Mouse (Mus musculus) neural tube, embryonic 14.5 days (tissue): ENCODE measurements around the gene Ttc19. TPM values are rescaled to one million over a fixed set of nuclear protein-coding genes. Genes with fewer than 3 reads are reported as not detected.
"Not testable (repeated sequence)": the region's sequence is repeated elsewhere in the genome, so short reads cannot be mapped to it uniquely, and the experiment has no call there.

Experiments used
- ATAC-seq: fragments of 200-750 bp; cut with Nextera tagmentation; 2 replicates; pipeline ENCODE4 v1.8.0; 2017; ENCODE audit warnings: low read depth, mild to moderate bottlenecking, moderate TSS enrichment, moderate library complexity
- H3K27ac ChIP-seq: fragments of 300-500 bp; sonication (generic); 2 replicates; pipeline ENCODE4 v1.5.1; 2014; ENCODE audit warnings: low read depth, mild to moderate bottlenecking, control low read depth, low read length, moderate library complexity, mixed read lengths
- H3K27me3 ChIP-seq: fragments of 300-500 bp; sonication (generic); 2 replicates; pipeline ENCODE4 v1.6.1; 2014; ENCODE audit warnings: low read length; ENCODE audit not compliant: control insufficient read depth, insufficient read depth
- H3K36me3 ChIP-seq: fragments of 300-500 bp; sonication (generic); 2 replicates; pipeline ENCODE4 v1.6.1; 2014; ENCODE audit warnings: low read length, mixed read lengths; ENCODE audit not compliant: control insufficient read depth, insufficient read depth
- H3K4me1 ChIP-seq: fragments of 300-500 bp; sonication (generic); 2 replicates; pipeline ENCODE4 v1.6.1; 2014; ENCODE audit warnings: low read length; ENCODE audit not compliant: control insufficient read depth, insufficient read depth
- H3K4me2 ChIP-seq: fragments of 300-500 bp; sonication (generic); 2 replicates; pipeline ENCODE4 v1.6.1; 2014; ENCODE audit warnings: mild to moderate bottlenecking, low read depth, low read length, control low read depth
- H3K4me3 ChIP-seq: fragments of 300-500 bp; sonication (generic); 2 replicates; pipeline ENCODE4 v1.5.1; 2014; ENCODE audit warnings: low read depth, low read length, control low read depth, mixed read lengths
- H3K9ac ChIP-seq: fragments of 300-500 bp; sonication (generic); replicated peaks from 2 replicates; pipeline ENCODE4 v1.6.1; 2014; ENCODE audit warnings: low read depth, mild to moderate bottlenecking, control low read depth, low read length, mixed read lengths
- H3K9me3 ChIP-seq: fragments of 300-500 bp; sonication (generic); 2 replicates; pipeline ENCODE4 v1.6.1; 2016; ENCODE audit warnings: low read length; ENCODE audit not compliant: control insufficient read depth
- WGBS: fragments of 180-500 bp; shearing (Covaris S2); extraction: QIAGEN DNeasy Blood & Tissue Kit; methylation state at CpG from one replicate; pipeline ENCODE4 v1.1.7; 2014; 5-methylcytosine and 5-hydroxymethylcytosine counted together
- polyA plus RNA-seq: library from polyadenylated mRNA; unstranded; fragments of >200 nt; fragmentation: Nextera tagmentation; extraction: Ambion mirVana; gene quantifications from 2 replicates; pipeline ENCODE4 v1.2.1, GENCODE M21; 2014

Gene Ttc19
- polyA plus RNA-seq, 1 experiment from 2014 or later: 47.8 TPM

GRCm38 (mm10) chr11:62270851-62271250 is 10.4 kb upstream of the Ttc19 start:
- H3K4me3 ChIP-seq: no peak overlapping the region
- no peak overlapping the region for H3K27ac ChIP-seq
- 68% methylated on average over 5 of the region's 5 CpGs for WGBS
- no peaks in the 10 kb centered on the region for H3K9me3 ChIP-seq
- H3K4me2 ChIP-seq: no peak overlapping the region
- no peak for ATAC-seq
- H3K9ac ChIP-seq: no peak overlapping the region
- no peaks in the 10 kb centered on the region for H3K27me3 ChIP-seq
- H3K36me3 ChIP-seq: no peaks in the 10 kb centered on the region
- H3K4me1 ChIP-seq: no peaks in the 10 kb centered on the region

GRCm38 (mm10) chr11:62277086-62277485 is 4.2 kb upstream of the Ttc19 start:
- no peak overlapping the region for H3K4me3 ChIP-seq
- 69% methylated on average over 8 of the region's 8 CpGs for WGBS
- no peaks in the 10 kb centered on the region for H3K36me3 ChIP-seq
- no peak for ATAC-seq
- no peak overlapping the region for H3K4me2 ChIP-seq
- peaks cover 2% of the 10 kb centered on the region; the same call in 1 of the 2 replicates for H3K27me3 ChIP-seq
- no peak overlapping the region for H3K27ac ChIP-seq
- H3K9ac ChIP-seq: no peak overlapping the region
- no peaks in the 10 kb centered on the region for H3K4me1 ChIP-seq
- H3K9me3 ChIP-seq: no peaks in the 10 kb centered on the region

GRCm38 (mm10) chr11:62278027-62278426 is 3.2 kb upstream of the Ttc19 start:
- H3K27me3 ChIP-seq: peaks cover 2% of the 10 kb centered on the region; the same call in 1 of the 2 replicates
- no peak overlapping the region for H3K9ac ChIP-seq
- no peaks in the 10 kb centered on the region for H3K4me1 ChIP-seq
- 31% methylated on average over 5 of the region's 5 CpGs for WGBS
- no peaks in the 10 kb centered on the region for H3K36me3 ChIP-seq
- no peak overlapping the region for H3K4me2 ChIP-seq
- no peak for ATAC-seq
- H3K27ac ChIP-seq: no peak overlapping the region
- H3K9me3 ChIP-seq: no peaks in the 10 kb centered on the region
- H3K4me3 ChIP-seq: no peak overlapping the region

GRCm38 (mm10) chr11:62281601-62281997 is 326 bp downstream of the Ttc19 start:
- ATAC-seq: peak; percentile 75
- H3K27ac ChIP-seq: peak overlapping the region; percentile 94
- WGBS: under 1% methylated on average over 48 of the region's 57 CpGs
- H3K27me3 ChIP-seq: peaks cover 2% of the 10 kb centered on the region; the same call in 1 of the 2 replicates
- H3K4me3 ChIP-seq: peak overlapping the region; percentile 98
- no peaks in the 10 kb centered on the region for H3K9me3 ChIP-seq
- peak overlapping the region; percentile 86 for H3K9ac ChIP-seq
- no peaks in the 10 kb centered on the region for H3K4me1 ChIP-seq
- H3K4me2 ChIP-seq: peak overlapping the region; percentile 65
- peaks cover 12% of the 10 kb centered on the region for H3K36me3 ChIP-seq

GRCm38 (mm10) chr11:62284020-62284419 is 2.7 kb downstream of the Ttc19 start:
- not testable (repeated sequence) for H3K9ac ChIP-seq, H3K27me3 ChIP-seq, H3K4me2 ChIP-seq, H3K4me1 ChIP-seq, H3K4me3 ChIP-seq, H3K27ac ChIP-seq, ATAC-seq, H3K9me3 ChIP-seq
- WGBS: 78% methylated on average over 3 of the region's 3 CpGs
- peaks cover 24% of the 10 kb centered on the region for H3K36me3 ChIP-seq

GRCm38 (mm10) chr11:62285020-62285419 is 3.7 kb downstream of the Ttc19 start:
- no peak for ATAC-seq
- Histone ChIP-seq H3K9me3 (no peaks in the 10 kb centered on the region), H3K4me1 (no peaks in the 10 kb centered on the region), H3K4me3 (no peak overlapping the region), H3K36me3 (peaks cover 24% of the 10 kb centered on the region), H3K27ac (no peak overlapping the region), H3K27me3 (peaks cover 2% of the 10 kb centered on the region; the same call in 1 of the 2 replicates), H3K9ac (no peak overlapping the region), H3K4me2 (no peak overlapping the region)
- 90% methylated on average over 8 of the region's 8 CpGs for WGBS

- no peaks in the 10 kb centered on the region for H3K9me3 ChIP-seq
- peaks cover 24% of the 10 kb centered on the region for H3K36me3 ChIP-seq
- H3K4me3 ChIP-seq: no peak overlapping the region
- no peaks in the 10 kb centered on the region for H3K27me3 ChIP-seq
- H3K4me1 ChIP-seq: no peaks in the 10 kb centered on the region
- H3K4me2 ChIP-seq: no peak overlapping the region
- 86% methylated on average over 1 of the region's 1 CpGs for WGBS
- no peak overlapping the region for H3K9ac ChIP-seq
- no peak for ATAC-seq
- H3K27ac ChIP-seq: no peak overlapping the region
Observed at GRCm38 (mm10) chr11:62287700-62288099, 6.4 kb downstream of the Ttc19 start.

GRCm38 (mm10) chr11:62294121-62294520 is 12.8 kb downstream of the Ttc19 start:
- Histone ChIP-seq H3K36me3 (peaks cover 21% of the 10 kb centered on the region), H3K9me3 (no peaks in the 10 kb centered on the region), H3K4me3 (no peak overlapping the region), H3K4me1 (no peaks in the 10 kb centered on the region), H3K27ac (no peak overlapping the region), H3K9ac (no peak overlapping the region), H3K27me3 (no peaks in the 10 kb centered on the region), H3K4me2 (no peak overlapping the region)
- WGBS: 95% methylated on average over 2 of the region's 2 CpGs
- no peak for ATAC-seq

- H3K4me1 ChIP-seq: no peaks in the 10 kb centered on the region
- no peak overlapping the region for H3K9ac ChIP-seq
- WGBS: 87% methylated on average over 6 of the region's 6 CpGs
- H3K27ac ChIP-seq: no peak overlapping the region
- H3K36me3 ChIP-seq: peaks cover 21% of the 10 kb centered on the region
- H3K4me2 ChIP-seq: no peak overlapping the region
- ATAC-seq: no peak
- H3K4me3 ChIP-seq: no peak overlapping the region
- no peaks in the 10 kb centered on the region for H3K27me3 ChIP-seq
- H3K9me3 ChIP-seq: no peaks in the 10 kb centered on the region
Observed at GRCm38 (mm10) chr11:62298883-62299282, 17.6 kb downstream of the Ttc19 start.
